Mouse (Mus musculus): ENCODE measurements around the gene Adnp.
A peak's percentile ranks its signal among the peaks of the same experiment; 100 is the strongest.
"Not testable (repeated sequence)": the region's sequence is repeated elsewhere in the genome, so short reads cannot be mapped to it uniquely, and the experiment has no call there.

Adnp gene

DNA sequence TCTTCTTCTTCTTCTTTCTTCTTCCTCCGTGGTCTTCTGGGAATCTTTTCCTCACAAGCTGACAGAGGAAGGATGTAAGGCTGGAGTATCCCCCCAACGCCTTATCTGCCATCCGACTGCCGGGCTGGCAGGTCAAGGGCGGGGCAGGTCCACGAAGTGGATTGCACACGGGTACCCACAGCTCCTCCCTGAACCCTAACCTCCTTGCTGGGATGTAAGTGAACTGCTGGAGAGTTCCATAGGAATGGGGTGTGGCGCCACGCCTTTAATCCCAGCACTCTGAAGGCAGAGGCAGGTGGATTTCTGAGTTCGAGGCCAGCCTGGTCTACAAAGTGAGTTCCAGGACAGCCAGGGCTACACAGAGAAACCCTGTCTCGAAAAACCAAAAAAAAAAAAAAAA is 48.9 kb downstream of the Adnp start:
- not testable (repeated sequence) for DNase-seq (ENCODE audit: low read depth in 1 of 2, low spot score in 2 of 2)

DNA sequence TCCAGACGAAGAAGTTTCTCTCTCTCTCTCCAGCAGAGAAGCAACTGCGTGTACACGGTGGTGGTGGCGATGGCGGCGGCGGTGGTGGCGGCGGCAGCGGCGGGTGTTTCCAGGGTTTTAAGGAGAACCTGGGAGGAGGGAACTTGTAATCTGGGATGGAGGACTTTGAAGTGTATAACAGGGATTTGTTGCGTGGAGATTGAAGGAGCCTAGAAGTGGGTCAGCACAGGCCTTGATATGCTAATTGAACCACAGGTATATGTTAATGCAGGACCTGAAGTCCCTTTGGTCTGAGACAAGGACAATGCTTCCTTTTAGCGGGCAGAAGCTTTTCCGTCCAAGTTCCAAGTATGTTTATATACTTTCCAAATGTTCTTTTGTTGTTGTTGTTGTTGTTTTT is 50.6 kb downstream of the Adnp start:
- no peak for DNase-seq (ENCODE audit: low read depth in 1 of 2, low spot score in 2 of 2)

DNA sequence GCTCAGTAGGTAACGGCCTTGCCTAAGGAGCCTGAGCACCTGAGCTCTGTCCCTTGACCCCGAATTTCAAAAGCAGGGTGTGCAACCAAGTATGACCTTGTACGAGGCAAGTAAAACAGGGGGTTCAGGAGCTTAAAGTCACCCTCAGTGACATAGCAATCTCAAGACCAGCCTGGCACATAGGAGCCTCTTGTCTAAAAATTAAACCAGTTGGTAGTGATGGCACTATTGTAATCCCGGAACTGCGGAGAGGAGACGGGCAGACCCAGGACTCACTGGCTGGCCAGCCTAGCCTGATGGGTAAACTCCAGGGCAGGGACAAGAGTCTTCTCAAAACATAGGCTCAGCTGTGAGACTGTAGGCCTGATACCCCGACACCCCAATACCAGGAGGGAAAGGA is 51.2 kb downstream of the Adnp start:
- no peak for DNase-seq (ENCODE audit: low read depth in 1 of 2, low spot score in 2 of 2)

DNA sequence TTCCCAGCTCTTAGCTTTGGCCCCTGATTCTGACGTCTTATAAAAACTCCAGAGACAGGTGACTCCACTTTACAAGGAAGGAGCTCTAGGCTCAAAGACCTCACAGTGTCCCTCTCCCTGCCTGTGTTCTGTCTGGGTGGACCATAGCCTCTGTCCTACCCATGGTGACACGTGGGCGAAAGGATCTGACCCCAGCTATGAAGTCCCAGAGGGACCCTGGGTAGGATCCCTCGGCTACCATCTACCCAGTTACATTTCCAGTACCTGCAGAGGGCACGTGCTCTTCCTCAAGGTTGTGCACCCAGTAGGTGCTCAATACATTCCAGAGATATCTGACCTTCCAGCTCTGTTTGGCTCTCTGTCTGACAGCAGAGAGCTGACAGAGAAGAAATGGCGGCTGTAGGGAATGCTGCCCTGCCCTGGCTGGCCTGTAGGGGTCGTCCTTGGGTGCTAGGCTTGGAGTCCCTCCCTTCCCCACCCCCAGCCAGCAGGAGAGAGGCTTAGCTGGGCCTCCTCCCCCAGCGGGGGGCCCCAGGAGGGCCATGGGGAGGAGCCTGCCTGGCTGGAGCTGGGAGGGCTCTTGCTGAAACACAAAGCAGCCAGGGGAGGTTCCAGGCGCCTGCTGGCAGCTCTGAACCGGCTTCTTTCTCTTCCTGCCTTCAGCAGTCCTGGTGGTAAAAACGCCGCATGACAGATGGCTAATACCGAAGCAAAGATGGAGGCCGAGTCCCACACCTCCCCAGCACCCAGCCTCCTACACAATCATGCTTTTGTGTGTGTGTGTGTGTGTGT is 52.6 kb downstream of the Adnp start:
- DNase-seq (ENCODE audit: low read depth in 1 of 2, low spot score in 2 of 2), result peak; percentile 66 to 67

DNA sequence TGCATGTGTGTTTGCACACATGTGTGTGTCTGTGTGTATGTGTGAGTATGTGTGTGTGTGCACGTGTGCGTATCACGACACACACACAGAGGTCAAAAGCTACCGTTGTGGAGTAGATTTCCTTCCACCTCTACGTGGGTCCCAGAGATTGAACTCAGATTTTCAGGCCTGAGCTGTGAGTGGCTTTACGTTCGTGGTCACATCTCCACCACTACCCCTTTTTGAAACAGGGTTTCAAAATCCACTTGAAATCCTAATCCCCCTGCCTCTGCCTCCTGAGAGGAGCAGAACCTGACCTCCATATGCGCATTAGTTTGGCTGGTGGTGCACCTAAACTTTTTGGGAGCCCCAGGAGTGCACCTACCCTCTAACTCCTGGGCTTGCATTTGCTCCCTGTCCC is 57.7 kb downstream of the Adnp start:
- DNase-seq (ENCODE audit: low read depth in 1 of 2, low spot score in 2 of 2), result no peak

DNA sequence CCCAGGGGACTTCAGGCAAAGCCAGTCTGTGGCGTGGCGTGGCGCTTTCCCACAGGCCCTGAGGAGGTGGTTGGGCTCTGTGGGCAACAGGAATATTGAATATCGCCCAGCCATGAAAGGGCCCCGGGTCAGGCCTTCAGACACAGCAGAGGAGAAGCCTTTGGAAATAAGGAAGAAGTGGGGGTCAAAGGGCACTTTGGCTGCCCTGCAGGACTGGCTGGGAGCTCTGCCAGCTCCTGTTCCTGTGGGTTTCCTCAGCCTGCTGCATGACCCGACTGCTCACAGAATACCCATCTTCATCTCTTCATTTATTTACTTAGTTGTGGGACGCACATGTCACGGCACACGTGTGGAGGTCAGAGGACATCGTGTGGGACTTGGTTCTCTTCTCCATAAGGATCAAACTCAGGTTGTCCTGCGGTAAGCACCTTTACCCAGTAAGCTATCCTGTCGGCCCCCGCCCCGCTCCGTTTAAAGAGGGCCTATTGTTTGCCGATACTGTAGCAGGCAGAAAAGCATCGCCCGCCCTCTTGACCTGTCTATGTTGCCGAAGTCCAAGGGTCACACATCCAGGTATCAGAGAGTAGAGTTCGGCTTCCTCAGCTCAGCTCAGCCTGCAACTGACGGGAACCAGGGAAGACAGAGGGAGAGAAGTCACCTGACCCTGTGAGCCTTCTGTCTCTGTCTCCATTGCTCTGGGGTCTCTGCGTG is 59.0 kb downstream of the Adnp start:
- no peak for DNase-seq (ENCODE audit: low read depth in 1 of 2, low spot score in 2 of 2)

DNA sequence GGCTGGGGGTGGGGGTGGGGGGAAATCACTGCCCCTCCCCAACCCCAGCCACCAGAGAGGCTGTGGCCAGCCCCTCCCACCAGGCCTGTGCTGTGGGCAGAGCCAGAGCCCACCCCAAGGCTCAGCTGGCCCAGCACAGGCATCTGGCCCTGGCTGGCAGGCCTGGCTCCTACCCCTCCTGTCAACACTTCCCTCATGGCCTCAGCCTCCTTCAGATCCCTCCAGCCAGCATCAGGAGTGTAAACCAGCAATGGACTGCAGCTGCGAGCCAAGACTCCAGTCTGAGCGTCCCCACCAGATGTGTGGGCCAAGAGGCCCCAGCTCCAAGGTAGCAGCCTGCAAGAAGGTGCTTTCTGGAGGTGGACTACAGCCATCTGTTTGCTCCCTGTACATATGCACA is 61.5 kb downstream of the Adnp start:
- DNase-seq (ENCODE audit: low read depth in 1 of 2, low spot score in 2 of 2), result no peak

DNA sequence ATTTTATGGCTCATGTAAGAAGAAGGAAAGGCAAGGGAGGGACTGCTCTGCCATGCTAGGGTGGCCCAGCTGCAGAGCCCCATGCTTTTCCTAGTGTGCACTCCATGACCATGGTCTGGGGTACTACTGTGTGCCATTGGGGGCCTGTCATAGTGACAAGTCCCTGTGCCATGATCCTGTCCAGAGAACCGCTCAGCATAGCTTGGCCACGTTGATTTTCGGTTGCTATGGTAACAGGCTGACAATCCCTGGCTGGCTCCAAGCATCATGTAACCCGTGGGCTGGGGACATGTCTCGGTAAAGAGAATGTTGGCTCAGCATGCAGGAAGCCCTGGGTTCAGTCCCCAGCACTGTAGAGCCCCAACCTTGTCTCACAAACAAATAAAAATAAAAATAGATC is 63.1 kb downstream of the Adnp start:
- DNase-seq (ENCODE audit: low read depth in 1 of 2, low spot score in 2 of 2), result no peak

DNA sequence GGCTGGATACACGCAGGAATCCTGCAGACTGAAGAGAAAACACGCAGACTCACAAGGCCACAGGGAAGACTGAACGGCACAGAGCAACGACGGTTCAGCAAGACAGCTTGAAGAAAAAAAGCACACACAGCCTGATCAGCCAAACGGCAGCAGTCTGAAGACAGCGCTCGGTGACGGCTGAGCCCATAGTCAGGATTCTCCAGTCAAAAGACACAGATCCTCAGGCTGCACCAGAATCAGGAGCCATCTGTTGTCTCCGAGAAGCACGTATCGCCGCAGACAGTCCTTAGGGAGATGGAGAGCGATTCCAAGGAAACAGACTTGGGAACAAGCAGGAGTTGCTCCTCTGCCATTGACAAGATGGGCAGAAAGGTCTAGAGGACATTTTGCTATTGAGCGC is 69.8 kb downstream of the Adnp start:
- no peak for DNase-seq (ENCODE audit: low read depth in 1 of 2, low spot score in 2 of 2)
